Mouse (Mus musculus): Measurements from ENCODE around the gene Hs3st2. TPM values are rescaled to one million over a fixed set of nuclear protein-coding genes. Genes with fewer than 3 reads are reported as not detected.

Hs3st2 gene
- polyA plus RNA-seq, 1 experiment, result 8.8 TPM

DNA sequence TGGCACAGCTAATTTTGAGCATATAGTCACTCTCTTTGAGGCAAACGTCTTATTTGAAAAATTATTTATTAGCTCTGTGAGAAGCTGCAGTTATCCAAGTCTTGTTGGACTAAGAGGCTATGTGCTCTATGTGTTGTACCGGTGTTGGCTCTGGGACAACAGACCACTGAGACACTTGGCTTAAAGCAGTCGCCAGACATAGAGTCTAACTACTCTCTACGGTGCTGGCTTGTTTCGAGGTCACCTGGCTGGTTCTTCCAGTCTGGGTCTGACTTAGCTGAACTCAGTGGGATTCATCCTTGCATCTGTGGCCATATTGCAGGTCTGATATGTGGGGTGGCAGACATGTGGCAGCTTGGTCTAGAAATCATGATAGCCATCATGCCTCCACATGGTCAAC, 72.8 kb downstream of the Hs3st2 start:
- no peak for DNase-seq (ENCODE audit: low read depth)
- no peak for TF ChIP-seq POLR2A (IDR thresholded peaks at IDR 0.05; ENCODE audit: borderline replicate concordance, extremely low read depth, insufficient read depth, insufficient read length, poor library complexity, severe bottlenecking)
- no peak for TF ChIP-seq CTCF (IDR thresholded peaks at IDR 0.05; ENCODE audit: borderline replicate concordance, extremely low read depth, insufficient read depth, insufficient read length)

DNA sequence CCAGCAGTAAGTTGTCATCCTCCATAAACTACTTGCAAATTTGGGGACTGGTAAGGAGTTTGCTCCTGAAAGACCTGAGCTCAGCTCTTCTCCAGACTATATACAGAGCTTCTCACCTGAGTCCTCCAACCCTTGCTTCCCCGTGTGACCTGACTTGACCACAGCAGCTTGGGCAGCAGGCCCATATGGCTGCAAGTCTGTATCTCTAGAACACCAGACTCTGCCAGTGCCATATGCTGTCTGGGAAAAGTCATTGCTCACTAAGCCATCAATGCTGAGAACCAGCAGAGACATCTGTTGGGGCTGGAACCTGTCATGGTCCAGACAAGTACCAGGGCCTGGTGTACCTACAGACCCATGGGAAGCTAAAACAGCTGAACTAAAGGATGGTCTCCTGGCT, 73.5 kb downstream of the Hs3st2 start:
- TF ChIP-seq CTCF (IDR thresholded peaks at IDR 0.05; ENCODE audit: borderline replicate concordance, extremely low read depth, insufficient read depth, insufficient read length) (no peak), POLR2A (IDR thresholded peaks at IDR 0.05; ENCODE audit: borderline replicate concordance, extremely low read depth, insufficient read depth, insufficient read length, poor library complexity, severe bottlenecking) (no peak)
- DNase-seq (ENCODE audit: low read depth), result no peak

DNA sequence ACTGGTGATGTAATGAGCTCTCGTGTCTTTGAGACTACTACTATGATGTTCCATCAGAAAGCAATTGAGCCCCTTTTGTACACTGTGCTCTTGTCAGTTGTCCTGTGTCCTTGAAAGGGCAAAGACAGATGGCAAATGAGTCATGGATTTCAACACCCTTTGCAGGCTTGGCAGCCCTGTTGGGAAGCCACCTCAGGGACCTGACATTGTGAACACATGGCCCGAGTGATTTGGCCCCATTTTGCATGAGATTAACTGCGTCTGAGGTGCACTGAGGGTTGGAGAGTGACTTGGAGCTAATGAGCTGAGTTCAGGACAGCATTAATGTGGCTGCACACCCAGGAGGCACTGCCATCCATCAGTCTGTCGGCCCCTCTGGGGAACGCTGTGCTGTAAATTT, 74.7 kb downstream of the Hs3st2 start:
- DNase-seq (ENCODE audit: low read depth), result no peak
- TF ChIP-seq CTCF (IDR thresholded peaks at IDR 0.05; ENCODE audit: borderline replicate concordance, extremely low read depth, insufficient read depth, insufficient read length) (no peak), POLR2A (IDR thresholded peaks at IDR 0.05; ENCODE audit: borderline replicate concordance, extremely low read depth, insufficient read depth, insufficient read length, poor library complexity, severe bottlenecking) (no peak)

DNA sequence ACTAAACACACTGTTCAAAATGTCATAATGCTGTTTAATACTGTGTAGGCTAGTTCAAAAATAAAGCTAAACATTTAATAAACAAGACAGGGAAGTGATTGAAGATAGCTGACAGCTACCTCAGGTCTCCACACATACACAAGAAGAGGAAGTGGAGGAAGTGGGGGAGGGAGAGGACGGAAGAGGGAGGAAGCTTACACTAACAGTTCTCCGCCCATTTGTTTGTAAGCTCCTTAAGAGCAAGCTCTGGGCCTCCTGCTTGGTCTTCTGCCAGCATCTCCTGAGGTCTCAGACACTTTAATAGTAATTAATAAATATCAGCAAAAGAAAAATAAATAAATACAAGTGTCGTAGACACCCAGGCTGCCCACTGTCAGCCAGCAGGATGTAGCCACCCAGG, 77.8 kb downstream of the Hs3st2 start:
- no peak for DNase-seq (ENCODE audit: low read depth)

DNA sequence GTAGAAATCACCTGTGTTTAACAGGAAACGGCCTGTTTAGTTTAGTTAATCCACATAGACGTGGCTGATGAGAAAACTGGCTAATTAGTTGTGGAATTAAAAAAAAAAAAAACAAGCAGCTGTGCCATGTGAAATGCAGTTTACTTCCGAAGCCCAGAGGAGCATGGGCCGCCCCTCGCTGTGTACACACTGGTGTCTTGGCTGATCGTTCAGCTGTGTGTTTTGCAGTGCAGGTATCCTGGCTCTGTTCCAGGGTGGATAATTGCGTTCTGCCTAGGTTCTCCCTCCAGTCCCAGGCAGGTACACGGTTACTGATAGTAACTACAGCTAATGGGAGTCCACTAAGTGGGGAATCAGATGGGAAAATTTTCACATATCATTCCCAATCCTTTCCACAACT, 86.6 kb downstream of the Hs3st2 start:
- TF ChIP-seq CTCF (IDR thresholded peaks at IDR 0.05; ENCODE audit: borderline replicate concordance, extremely low read depth, insufficient read depth, insufficient read length) (no peak), POLR2A (IDR thresholded peaks at IDR 0.05; ENCODE audit: borderline replicate concordance, extremely low read depth, insufficient read depth, insufficient read length, poor library complexity, severe bottlenecking) (no peak)
- DNase-seq (ENCODE audit: low read depth), result peak; percentile 59

More for the DNA sequence above, 77.8 kb downstream of the Hs3st2 start:
- TF ChIP-seq CTCF (IDR thresholded peaks at IDR 0.05; ENCODE audit: borderline replicate concordance, extremely low read depth, insufficient read depth, insufficient read length) (no peak), POLR2A (IDR thresholded peaks at IDR 0.05; ENCODE audit: borderline replicate concordance, extremely low read depth, insufficient read depth, insufficient read length, poor library complexity, severe bottlenecking) (no peak)

DNA sequence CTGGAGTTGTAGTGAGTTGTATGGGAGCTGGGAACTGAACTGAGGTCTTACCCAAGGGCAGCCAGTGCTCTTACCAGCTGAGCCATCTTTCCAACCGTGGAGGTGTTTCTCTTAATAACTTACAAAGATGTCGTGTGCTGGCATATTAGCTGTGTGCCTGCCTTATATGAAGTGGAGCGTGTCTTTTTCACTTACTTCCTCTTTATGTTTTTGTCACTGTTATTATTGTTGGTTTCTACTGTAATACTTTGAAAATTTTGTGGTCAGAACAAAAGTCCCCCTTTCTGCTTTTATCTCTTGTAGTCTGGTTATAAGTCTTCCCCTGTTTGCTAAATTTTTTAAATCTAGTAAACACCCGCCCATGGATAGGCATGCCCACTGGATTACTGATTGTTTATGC, 88.4 kb downstream of the Hs3st2 start:
- DNase-seq (ENCODE audit: low read depth), result no peak
- TF ChIP-seq POLR2A (IDR thresholded peaks at IDR 0.05; ENCODE audit: borderline replicate concordance, extremely low read depth, insufficient read depth, insufficient read length, poor library complexity, severe bottlenecking), result no peak
- TF ChIP-seq CTCF (IDR thresholded peaks at IDR 0.05; ENCODE audit: borderline replicate concordance, extremely low read depth, insufficient read depth, insufficient read length), result no peak

DNA sequence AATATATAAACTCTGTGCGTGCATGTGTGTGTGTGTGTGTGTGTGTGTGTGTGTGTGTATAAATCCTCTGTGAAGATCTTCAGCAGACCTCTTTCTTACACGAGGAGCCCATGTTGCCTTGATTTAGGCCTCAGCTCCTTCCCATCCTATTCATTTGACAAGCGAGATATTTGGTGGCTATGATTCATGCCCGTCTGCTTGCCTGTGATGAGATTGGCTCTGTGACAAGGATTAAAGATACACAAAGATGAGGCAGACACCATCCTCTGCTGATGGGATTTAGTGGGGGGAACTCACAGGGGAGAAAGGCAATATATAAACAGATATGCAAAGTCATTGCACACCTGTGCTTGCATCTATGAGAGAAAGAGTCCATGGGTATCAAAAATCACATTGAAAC, 92.9 kb downstream of the Hs3st2 start:
- peak; percentile 35 for DNase-seq (ENCODE audit: low read depth)
- TF ChIP-seq POLR2A (IDR thresholded peaks at IDR 0.05; ENCODE audit: borderline replicate concordance, extremely low read depth, insufficient read depth, insufficient read length, poor library complexity, severe bottlenecking), result no peak
- no peak for TF ChIP-seq CTCF (IDR thresholded peaks at IDR 0.05; ENCODE audit: borderline replicate concordance, extremely low read depth, insufficient read depth, insufficient read length)

DNA sequence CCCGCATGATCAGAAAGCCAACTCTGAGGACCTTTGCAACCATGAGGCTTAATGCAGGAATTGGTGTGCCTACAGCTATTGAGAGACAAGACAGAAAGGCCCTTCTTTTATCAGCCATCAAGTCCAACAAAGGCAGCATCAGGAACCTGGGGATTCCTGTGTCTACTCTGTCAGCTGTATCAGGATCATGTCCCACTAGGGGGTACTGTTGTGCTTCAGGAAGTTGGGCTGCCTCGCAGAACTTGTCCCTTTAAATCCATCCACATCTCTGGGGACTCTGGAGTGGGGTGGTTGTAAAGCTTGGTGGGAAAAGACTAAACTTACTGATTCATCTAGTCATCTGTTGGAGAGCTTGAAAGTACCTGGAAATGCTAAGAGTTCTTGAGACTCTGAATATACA, 93.6 kb downstream of the Hs3st2 start:
- peak; percentile 68 for DNase-seq (ENCODE audit: low read depth)
- TF ChIP-seq POLR2A (IDR thresholded peaks at IDR 0.05; ENCODE audit: borderline replicate concordance, extremely low read depth, insufficient read depth, insufficient read length, poor library complexity, severe bottlenecking) (no peak), CTCF (IDR thresholded peaks at IDR 0.05; ENCODE audit: borderline replicate concordance, extremely low read depth, insufficient read depth, insufficient read length) (peak; percentile 44; the same call in 1 of the 2 replicates)

DNA sequence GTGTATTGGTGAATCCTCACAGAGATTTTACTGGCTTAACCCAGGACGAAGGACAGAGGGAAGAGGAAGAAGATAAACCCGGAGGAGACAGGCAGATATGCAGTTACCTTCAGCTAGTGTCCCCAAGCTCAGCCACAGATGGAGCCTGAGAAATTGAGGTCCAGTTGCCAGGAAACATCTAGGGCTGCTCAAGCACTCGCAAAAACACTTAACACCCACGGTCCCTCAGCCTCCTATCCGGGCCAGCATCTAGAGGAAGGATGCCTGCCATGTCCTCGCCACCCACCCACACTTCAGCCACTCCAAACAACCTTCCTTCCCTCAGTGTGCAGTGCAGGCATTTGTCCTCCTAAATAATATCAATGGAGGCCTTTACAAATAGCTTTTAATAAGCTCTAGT, 95.6 kb downstream of the Hs3st2 start:
- DNase-seq (ENCODE audit: low read depth), result no peak
- TF ChIP-seq POLR2A (IDR thresholded peaks at IDR 0.05; ENCODE audit: borderline replicate concordance, extremely low read depth, insufficient read depth, insufficient read length, poor library complexity, severe bottlenecking), result no peak
- no peak for TF ChIP-seq CTCF (IDR thresholded peaks at IDR 0.05; ENCODE audit: borderline replicate concordance, extremely low read depth, insufficient read depth, insufficient read length)

DNA sequence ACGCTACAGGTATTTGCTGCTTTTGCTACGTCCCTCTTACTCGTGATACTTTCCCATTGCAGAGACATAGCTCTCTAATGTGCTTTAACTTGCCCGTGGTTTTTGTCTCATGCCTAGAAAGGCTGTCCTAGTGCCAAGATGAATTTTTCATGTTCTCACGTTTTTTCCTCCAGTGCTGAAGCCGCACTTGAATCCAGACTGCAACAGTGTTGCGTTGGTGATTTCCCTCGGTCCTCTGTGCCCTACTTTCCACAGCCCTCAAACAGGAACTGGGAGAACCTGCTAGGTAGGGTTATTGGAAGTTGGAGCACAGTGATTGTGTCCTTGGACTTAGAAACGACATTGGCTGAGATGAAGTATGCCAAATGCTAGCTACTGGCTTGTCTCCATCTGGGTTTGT, 97.7 kb downstream of the Hs3st2 start:
- no peak for TF ChIP-seq POLR2A (IDR thresholded peaks at IDR 0.05; ENCODE audit: borderline replicate concordance, extremely low read depth, insufficient read depth, insufficient read length, poor library complexity, severe bottlenecking)
- TF ChIP-seq CTCF (IDR thresholded peaks at IDR 0.05; ENCODE audit: borderline replicate concordance, extremely low read depth, insufficient read depth, insufficient read length), result no peak
- no peak for DNase-seq (ENCODE audit: low read depth)

DNA sequence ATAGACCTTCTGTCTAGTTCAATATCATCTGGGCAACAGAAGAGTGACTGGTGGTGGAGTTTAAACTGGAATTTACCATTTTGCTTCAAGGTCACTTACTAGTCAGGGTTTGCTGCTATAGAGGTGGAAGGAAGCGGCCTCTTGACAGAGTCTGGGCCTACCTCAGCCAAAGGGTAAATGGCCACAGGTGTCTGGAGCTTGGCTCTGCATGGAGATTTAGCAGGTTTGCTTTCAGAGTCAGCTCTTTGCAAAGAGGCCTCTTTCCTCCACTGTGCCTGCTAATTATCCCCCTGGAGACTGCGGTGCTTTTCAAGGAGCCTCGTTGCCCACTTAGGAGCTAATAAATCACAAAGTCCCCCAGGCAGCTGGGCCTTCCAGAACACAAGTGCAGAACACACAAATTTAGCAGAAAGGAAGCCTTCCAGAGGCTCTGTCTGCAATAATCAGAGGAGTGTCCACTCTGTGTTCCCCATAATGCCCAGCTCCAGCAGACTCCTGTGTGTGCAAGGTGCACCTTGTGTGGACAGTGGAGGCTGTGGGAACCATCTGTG, 99.9 kb downstream of the Hs3st2 start:
- peak; percentile 66 for DNase-seq (ENCODE audit: low read depth)
- no peak for TF ChIP-seq POLR2A (IDR thresholded peaks at IDR 0.05; ENCODE audit: borderline replicate concordance, extremely low read depth, insufficient read depth, insufficient read length, poor library complexity, severe bottlenecking)
- no peak for TF ChIP-seq CTCF (IDR thresholded peaks at IDR 0.05; ENCODE audit: borderline replicate concordance, extremely low read depth, insufficient read depth, insufficient read length)

DNA sequence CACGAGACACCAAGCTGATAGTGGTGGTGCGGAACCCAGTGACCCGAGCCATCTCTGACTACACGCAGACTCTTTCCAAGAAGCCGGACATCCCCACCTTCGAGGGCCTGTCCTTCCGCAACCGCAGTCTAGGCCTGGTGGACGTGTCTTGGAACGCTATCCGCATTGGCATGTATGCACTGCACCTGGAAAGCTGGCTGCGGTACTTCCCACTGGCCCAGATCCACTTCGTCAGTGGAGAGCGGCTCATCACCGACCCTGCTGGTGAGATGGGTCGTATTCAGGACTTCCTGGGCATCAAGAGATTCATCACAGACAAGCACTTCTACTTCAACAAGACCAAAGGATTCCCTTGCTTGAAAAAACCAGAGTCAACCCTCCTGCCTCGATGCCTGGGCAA, 108.9 kb downstream of the Hs3st2 start:
- no peak for DNase-seq (ENCODE audit: low read depth)
- no peak for TF ChIP-seq CTCF (IDR thresholded peaks at IDR 0.05; ENCODE audit: borderline replicate concordance, extremely low read depth, insufficient read depth, insufficient read length)
- TF ChIP-seq POLR2A (IDR thresholded peaks at IDR 0.05; ENCODE audit: borderline replicate concordance, extremely low read depth, insufficient read depth, insufficient read length, poor library complexity, severe bottlenecking), result no peak

Data from brain, embryonic 14.5 days (tissue).